Mouse (Mus musculus): Measurements from ENCODE around the gene Musk.

DNA sequence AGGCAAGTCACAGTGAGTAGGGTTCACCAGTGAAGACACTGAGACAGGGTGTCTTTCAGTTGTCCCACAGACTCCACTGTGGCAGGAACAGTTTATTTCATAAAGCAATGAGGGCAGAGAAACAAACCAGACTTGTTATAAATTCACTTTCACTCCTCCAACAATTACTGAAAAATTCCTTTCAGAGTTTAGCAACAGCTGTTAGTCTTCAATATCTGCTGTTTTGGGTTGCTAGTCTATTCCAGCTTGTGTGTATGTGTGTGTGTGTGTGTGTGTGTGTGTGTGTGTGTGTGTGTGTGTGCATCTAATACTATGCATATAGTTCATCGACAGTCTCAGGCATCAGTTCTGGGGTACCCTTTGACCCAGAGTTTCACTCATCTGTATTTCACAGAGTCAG, 40.2 kb upstream of the Musk start:
- TF ChIP-seq POLR2A (IDR thresholded peaks at IDR 0.05; ENCODE audit: low read depth, low read length) (no peak), CTCF (IDR thresholded peaks at IDR 0.05; ENCODE audit: borderline replicate concordance, insufficient read depth, low read length) (no peak)
